Mouse (Mus musculus): ENCODE measurements around the gene Klf16.
"Not testable (repeated sequence)": the region's sequence is repeated elsewhere in the genome, so short reads cannot be mapped to it uniquely, and the experiment has no call there.

DNA sequence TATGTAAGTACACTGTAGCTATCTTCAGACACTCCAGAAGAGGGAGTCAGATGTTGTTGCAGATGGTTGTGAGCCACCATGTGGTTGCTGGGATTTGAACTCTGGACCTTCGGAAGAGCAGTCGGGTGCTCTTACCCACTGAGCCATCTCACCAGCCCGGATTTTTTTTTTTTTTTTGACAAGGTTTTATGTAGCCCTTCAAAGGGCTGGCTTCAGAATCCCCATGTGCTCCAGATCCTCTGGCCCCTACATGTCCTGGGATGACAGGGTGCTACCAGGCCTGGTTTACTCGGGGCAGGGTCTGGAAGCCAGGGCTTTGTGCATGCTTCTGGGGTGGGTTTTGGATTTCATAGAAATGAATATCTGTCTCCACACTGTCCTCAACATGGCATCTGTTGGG lies 28.6 kb upstream of the Klf16 start, which contains the start of gene Gm49322:
- not testable (repeated sequence) for TF ChIP-seq MAFK (IDR thresholded peaks at IDR 0.05; ENCODE audit: insufficient read depth, low read depth, low read length); CHD2 (IDR thresholded peaks at IDR 0.05; ENCODE audit: low read depth, low read length); ZC3H11A (IDR thresholded peaks at IDR 0.05; ENCODE audit: borderline replicate concordance, low read depth, low read length); HCFC1 (IDR thresholded peaks at IDR 0.05; ENCODE audit: borderline replicate concordance, insufficient read depth, low read length); ZNF384 (IDR thresholded peaks at IDR 0.05; ENCODE audit: low read depth, low read length)
